Mouse (Mus musculus): Measurements from ENCODE around the gene Tomm20l.

DNA sequence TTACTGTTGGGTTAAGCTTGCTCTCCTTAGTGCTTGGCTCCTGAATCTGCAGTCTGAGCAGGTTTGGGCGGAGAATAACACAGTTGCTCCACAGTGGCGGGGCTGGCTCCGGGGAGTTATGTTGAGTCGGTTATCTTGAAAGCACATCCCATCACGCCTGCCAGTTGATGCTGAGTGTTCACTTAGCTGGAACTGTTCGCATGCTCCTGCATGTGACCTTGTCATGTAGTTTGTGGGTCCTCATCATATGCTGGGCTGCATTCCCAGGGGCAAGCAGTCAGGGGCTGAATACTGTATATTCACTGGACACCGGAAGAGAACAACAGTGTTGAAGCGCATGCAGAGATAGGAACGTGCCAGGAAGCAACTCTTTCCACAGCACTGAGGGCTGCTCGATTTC, 1.8 kb downstream of the Tomm20l start:
- TF ChIP-seq CTCF (conservative IDR thresholded peaks at IDR 0.05; ENCODE audit: low read length): no peak
- TF ChIP-seq POU5F1 (IDR thresholded peaks at IDR 0.05; ENCODE audit: borderline replicate concordance, low read length): no peak
- no peak for TF ChIP-seq NANOG (IDR thresholded peaks at IDR 0.05; ENCODE audit: borderline replicate concordance, low read length)
